Mouse (Mus musculus): ENCODE data around the gene Zfp706. TPM values are rescaled to one million over a fixed set of nuclear protein-coding genes. Genes with fewer than 3 reads are reported as not detected.
A peak's percentile ranks its signal among the peaks of the same experiment; 100 is the strongest.

Gene Zfp706
- total and polyA plus RNA-seq, 3 experiments, result 52.0 to 384 (median 285) TPM

GRCm38 (mm10) chr15:36962931-36963330 is 44.6 kb downstream of the Zfp706 start:
- in situ Hi-C loops (cut with MboI; ENCODE audit: low pct_ligation_motif_present, low pct_unique_long_range_greater_than_20kb, low sequenced_read_pairs), result no loop called here
- Histone ChIP-seq H3K27ac (ENCODE audit: insufficient read depth, low read depth) (no peak overlapping the region), H3K36me3 (replicated peaks in 1 of 2; ENCODE audit: control insufficient read depth in 1 of 2, insufficient read depth in 1 of 2, low read length in 1 of 2) (no peaks in the 10 kb centered on the region), H3K27me3 (replicated peaks) (no peaks in the 10 kb centered on the region), H3K4me2 (ENCODE audit: insufficient read depth, low read depth, poor library complexity, severe bottlenecking) (peak overlapping the region; percentile 11; the same call in 1 of the 2 replicates), H3K9me3 (replicated peaks; ENCODE audit: low read length) (peaks cover 14% of the 10 kb centered on the region), H3K4me3 (replicated peaks in 1 of 3; ENCODE audit: low read depth in 2 of 3, low read length in 2 of 3, poor library complexity in 1 of 3) (no peak overlapping the region), H3K4me1 (ENCODE audit: control insufficient read depth in 1 of 2, insufficient read depth in 2 of 2) (peaks cover 3 to 42% of the 10 kb centered on the region in 2 experiments; a peak in 2 of 4 replicates), H3K79me2 (replicated peaks; ENCODE audit: control insufficient read depth, extremely low read depth, insufficient read depth, poor library complexity, severe bottlenecking) (no peaks in the 10 kb centered on the region), H3K9ac (ENCODE audit: insufficient read depth, low read depth) (no peak overlapping the region)
- dilution Hi-C loops (cut with MboI; ENCODE audit: extremely low pct_ligation_motif_present, extremely low pct_unique_long_range_greater_than_20kb, low sequenced_read_pairs), result no loop called here
- TF ChIP-seq EP300 (IDR thresholded peaks at IDR 0.05; ENCODE audit: low read length) (peak; percentile 71), ZNF384 (IDR thresholded peaks at IDR 0.05; ENCODE audit: low read depth, low read length) (no peak), MAFK (IDR thresholded peaks at IDR 0.05; ENCODE audit: insufficient replicate concordance, low read length) (0 out of 2 replicates have a peak, but pooled peaks have one; percentile 34), GABPA (IDR thresholded peaks at IDR 0.05; ENCODE audit: insufficient replicate concordance, low read depth, low read length) (no peak), RCOR1 (conservative IDR thresholded peaks at IDR 0.05; ENCODE audit: low read depth, low read length) (0 out of 2 replicates have a peak, but pooled peaks have one; percentile 20), MXI1 (IDR thresholded peaks at IDR 0.05; ENCODE audit: low read depth, low read length) (no peak), JUND (conservative IDR thresholded peaks at IDR 0.05; ENCODE audit: low read depth, low read length) (no peak), CHD1 (IDR thresholded peaks at IDR 0.05; ENCODE audit: low read depth, low read length) (no peak), JUN (IDR thresholded peaks at IDR 0.05; ENCODE audit: insufficient read depth, low read depth, low read length) (no peak), ELF1 (IDR thresholded peaks at IDR 0.05; ENCODE audit: low read depth, low read length) (peak; percentile 55), POLR2AphosphoS2 (IDR thresholded peaks at IDR 0.05; ENCODE audit: low read depth, low read length) (no peak), CHD2 (IDR thresholded peaks at IDR 0.05; ENCODE audit: low read length) (peak; percentile 66), ZC3H11A (IDR thresholded peaks at IDR 0.05; ENCODE audit: low read depth, low read length) (no peak), USF2 (conservative IDR thresholded peaks at IDR 0.05; ENCODE audit: low read depth, low read length) (no peak), MAX (IDR thresholded peaks at IDR 0.05; ENCODE audit: low read length) (peak; percentile 53), E2F4 (IDR thresholded peaks at IDR 0.05; ENCODE audit: insufficient replicate concordance, low read depth, low read length) (no peak), IRF4 (IDR thresholded peaks at IDR 0.05; ENCODE audit: low read depth, low read length) (peak; percentile 83), ZKSCAN1 (IDR thresholded peaks at IDR 0.05; ENCODE audit: borderline replicate concordance, low read depth, low read length) (no peak), MAZ (IDR thresholded peaks at IDR 0.05; ENCODE audit: low read depth, low read length) (0 out of 2 replicates have a peak, but pooled peaks have one; percentile 34), UBTF (IDR thresholded peaks at IDR 0.05; ENCODE audit: low read depth, low read length) (no peak), MEF2A (IDR thresholded peaks at IDR 0.05; ENCODE audit: borderline replicate concordance, low read depth, low read length) (peak; percentile 45; the same call in 1 of the 2 replicates), SIN3A (IDR thresholded peaks at IDR 0.05; ENCODE audit: low read length) (peak; percentile 40; the same call in 1 of the 2 replicates), ZMIZ1 (IDR thresholded peaks at IDR 0.05; ENCODE audit: low read depth, low read length) (no peak), NELFE (IDR thresholded peaks at IDR 0.05; ENCODE audit: low read depth, low read length) (0 out of 2 replicates have a peak, but pooled peaks have one; percentile 34), USF1 (IDR thresholded peaks at IDR 0.05; ENCODE audit: low read depth, low read length) (no peak), PAX5 (IDR thresholded peaks at IDR 0.05; ENCODE audit: low read length) (no peak), ETS1 (conservative IDR thresholded peaks at IDR 0.05; ENCODE audit: low read depth, low read length) (peak; percentile 41), TCF12 (IDR thresholded peaks at IDR 0.05; ENCODE audit: low read depth, low read length) (peak; percentile 55), HCFC1 (IDR thresholded peaks at IDR 0.05; ENCODE audit: low read depth, low read length) (peak; percentile 33; the same call in 1 of the 2 replicates), SMC3 (IDR thresholded peaks at IDR 0.05; ENCODE audit: low read depth, low read length) (peak; percentile 1; the same call in 1 of the 2 replicates), KAT2A (IDR thresholded peaks at IDR 0.05; ENCODE audit: insufficient replicate concordance, low read length) (no peak), TBP (conservative IDR thresholded peaks at IDR 0.05; ENCODE audit: low read depth, low read length) (no peak), NRF1 (IDR thresholded peaks at IDR 0.05; ENCODE audit: low read depth, low read length) (no peak), MYC (IDR thresholded peaks at IDR 0.05; ENCODE audit: low read depth, low read length) (peak; percentile 52; the same call in 1 of the 2 replicates), BHLHE40 (IDR thresholded peaks at IDR 0.05; ENCODE audit: low read depth, low read length) (peak; percentile 67), POLR2A (IDR thresholded peaks at IDR 0.05; ENCODE audit: low read depth, low read length) (no peak), CTCF (conservative IDR thresholded peaks at IDR 0.05 in 1 of 2, IDR thresholded peaks at IDR 0.05 in 1 of 2; ENCODE audit: low read depth in 2 of 2, low read length in 2 of 2) (peak in 1 of 2 experiments; percentile 6; a peak in 1 of 4 replicates), RAD21 (IDR thresholded peaks at IDR 0.05; ENCODE audit: low read depth, low read length) (no peak; the same call in none of the 2 replicates)
- peak; percentile 76 for DNase-seq (ENCODE audit: extremely low read depth)
